Mouse (Mus musculus): Measurements from ENCODE around the gene Ccdc69. TPM values are rescaled to one million over a fixed set of nuclear protein-coding genes. Genes with fewer than 3 reads are reported as not detected.

Ccdc69 gene
- polyA plus RNA-seq, 1 experiment from 2014 or later = 25.1 TPM

- Histone ChIP-seq H3K4me2 (ENCODE audit: low read depth, low read length) (no peak overlapping the region), H3K9me3 (replicated peaks; ENCODE audit: control insufficient read depth, low read length) (0 out of 2 replicates have a peak, but pooled peaks cover 2% of the 10 kb centered on the region), H3K4me1 (ENCODE audit: control insufficient read depth, insufficient read depth, low read length) (peaks cover 16% of the 10 kb centered on the region), H3K4me3 (ENCODE audit: low read length) (no peak overlapping the region), H3K27ac (ENCODE audit: low read length) (peak overlapping the region; percentile 96), H3K36me3 (ENCODE audit: control insufficient read depth, insufficient read depth) (no peaks in the 10 kb centered on the region; the same call in 1 of the 2 replicates), H3K27me3 (ENCODE audit: control insufficient read depth, insufficient read depth, low read length) (no peaks in the 10 kb centered on the region), H3K9ac (ENCODE audit: low read length) (peak overlapping the region; percentile 50)
- 17% methylated on average over 5 of the region's 5 CpGs for WGBS
- ATAC-seq (replicated peaks; ENCODE audit: extremely low read depth, insufficient read depth, low FRiP score) = peak; percentile 96
Observed at GRCm38 (mm10) chr11:55085396-55085795, 7.5 kb upstream of the Ccdc69 start.

- no peak for ATAC-seq (replicated peaks; ENCODE audit: extremely low read depth, insufficient read depth, low FRiP score)
- peaks cover 16% of the 10 kb centered on the region for H3K4me1 ChIP-seq (ENCODE audit: control insufficient read depth, insufficient read depth, low read length)
- peaks cover 2% of the 10 kb centered on the region; the same call in 1 of the 2 replicates for H3K9me3 ChIP-seq (replicated peaks; ENCODE audit: control insufficient read depth, low read length)
- H3K27me3 ChIP-seq (ENCODE audit: control insufficient read depth, insufficient read depth, low read length) = no peaks in the 10 kb centered on the region
- peak overlapping the region; percentile 50 for H3K9ac ChIP-seq (ENCODE audit: low read length)
- no peak overlapping the region for H3K4me3 ChIP-seq (ENCODE audit: low read length)
- H3K4me2 ChIP-seq (ENCODE audit: low read depth, low read length) = no peak overlapping the region
- WGBS = 51% methylated on average over 4 of the region's 4 CpGs
- peak overlapping the region; percentile 96 for H3K27ac ChIP-seq (ENCODE audit: low read length)
- no peaks in the 10 kb centered on the region; the same call in 1 of the 2 replicates for H3K36me3 ChIP-seq (ENCODE audit: control insufficient read depth, insufficient read depth)
Observed at GRCm38 (mm10) chr11:55084629-55085028, 6.7 kb upstream of the Ccdc69 start.

GRCm38 (mm10) chr11:55081206-55081605 is 3.3 kb upstream of the Ccdc69 start:
- 86% methylated on average over 9 of the region's 9 CpGs for WGBS

GRCm38 (mm10) chr11:55079180-55079579 is 1.2 kb upstream of the Ccdc69 start:
- H3K9me3 ChIP-seq (replicated peaks; ENCODE audit: control insufficient read depth, low read length) = peaks cover 2% of the 10 kb centered on the region; the same call in 1 of the 2 replicates
- WGBS = 66% methylated on average over 4 of the region's 4 CpGs
- no peaks in the 10 kb centered on the region for H3K27me3 ChIP-seq (ENCODE audit: control insufficient read depth, insufficient read depth, low read length)
- no peak for ATAC-seq (replicated peaks; ENCODE audit: extremely low read depth, insufficient read depth, low FRiP score)
- peaks cover 36% of the 10 kb centered on the region for H3K4me1 ChIP-seq (ENCODE audit: control insufficient read depth, insufficient read depth, low read length)
- H3K4me3 ChIP-seq (ENCODE audit: low read length) = no peak overlapping the region
- H3K9ac ChIP-seq (ENCODE audit: low read length) = peak overlapping the region; percentile 80; the same call in 1 of the 2 replicates
- no peak overlapping the region for H3K4me2 ChIP-seq (ENCODE audit: low read depth, low read length)
- no peaks in the 10 kb centered on the region; the same call in 1 of the 2 replicates for H3K36me3 ChIP-seq (ENCODE audit: control insufficient read depth, insufficient read depth)
- peak overlapping the region; percentile 94 for H3K27ac ChIP-seq (ENCODE audit: low read length)

More at GRCm38 (mm10) chr11:55081206-55081605, 3.3 kb upstream of the Ccdc69 start:
- no peak for ATAC-seq (replicated peaks; ENCODE audit: extremely low read depth, insufficient read depth, low FRiP score)
- no peak overlapping the region for H3K27ac ChIP-seq (ENCODE audit: low read length)
- H3K4me2 ChIP-seq (ENCODE audit: low read depth, low read length) = no peak overlapping the region
- H3K4me1 ChIP-seq (ENCODE audit: control insufficient read depth, insufficient read depth, low read length) = peaks cover 37% of the 10 kb centered on the region
- no peak overlapping the region for H3K4me3 ChIP-seq (ENCODE audit: low read length)
- no peak overlapping the region for H3K9ac ChIP-seq (ENCODE audit: low read length)
- H3K9me3 ChIP-seq (replicated peaks; ENCODE audit: control insufficient read depth, low read length) = peaks cover 2% of the 10 kb centered on the region; the same call in 1 of the 2 replicates
- no peaks in the 10 kb centered on the region; the same call in 1 of the 2 replicates for H3K36me3 ChIP-seq (ENCODE audit: control insufficient read depth, insufficient read depth)
- no peaks in the 10 kb centered on the region for H3K27me3 ChIP-seq (ENCODE audit: control insufficient read depth, insufficient read depth, low read length)

- Histone ChIP-seq H3K4me2 (ENCODE audit: low read depth, low read length) (peak overlapping the region; percentile 67), H3K4me3 (ENCODE audit: low read length) (peak overlapping the region; percentile 55), H3K36me3 (ENCODE audit: control insufficient read depth, insufficient read depth) (no peaks in the 10 kb centered on the region; the same call in 1 of the 2 replicates), H3K4me1 (ENCODE audit: control insufficient read depth, insufficient read depth, low read length) (peaks cover 36% of the 10 kb centered on the region), H3K27ac (ENCODE audit: low read length) (peak overlapping the region; percentile 94), H3K27me3 (ENCODE audit: control insufficient read depth, insufficient read depth, low read length) (no peaks in the 10 kb centered on the region), H3K9ac (ENCODE audit: low read length) (peak overlapping the region; percentile 80), H3K9me3 (replicated peaks; ENCODE audit: control insufficient read depth, low read length) (peaks cover 2% of the 10 kb centered on the region; the same call in 1 of the 2 replicates)
- 46% methylated on average over 3 of the region's 3 CpGs for WGBS
- ATAC-seq (replicated peaks; ENCODE audit: extremely low read depth, insufficient read depth, low FRiP score) = no peak
Observed at GRCm38 (mm10) chr11:55078502-55078901, 571 bp upstream of the Ccdc69 start.

- peaks cover 45% of the 10 kb centered on the region for H3K4me1 ChIP-seq (ENCODE audit: control insufficient read depth, insufficient read depth, low read length)
Observed at GRCm38 (mm10) chr11:55076234-55076633, 1.7 kb downstream of the Ccdc69 start.

GRCm38 (mm10) chr11:55075602-55076001 is 2.3 kb downstream of the Ccdc69 start:
- no peaks in the 10 kb centered on the region for H3K36me3 ChIP-seq (ENCODE audit: control insufficient read depth, insufficient read depth)
- H3K9ac ChIP-seq (ENCODE audit: low read length) = peak overlapping the region; percentile 39
- WGBS = 33% methylated on average over 2 of the region's 2 CpGs
- no peak overlapping the region for H3K4me3 ChIP-seq (ENCODE audit: low read length)
- H3K9me3 ChIP-seq (replicated peaks; ENCODE audit: control insufficient read depth, low read length) = no peaks in the 10 kb centered on the region; the same call in 1 of the 2 replicates
- H3K27ac ChIP-seq (ENCODE audit: low read length) = peak overlapping the region; percentile 94
- no peak for ATAC-seq (replicated peaks; ENCODE audit: extremely low read depth, insufficient read depth, low FRiP score)
- H3K4me1 ChIP-seq (ENCODE audit: control insufficient read depth, insufficient read depth, low read length) = peaks cover 45% of the 10 kb centered on the region
- peak overlapping the region; percentile 41 for H3K4me2 ChIP-seq (ENCODE audit: low read depth, low read length)
- H3K27me3 ChIP-seq (ENCODE audit: control insufficient read depth, insufficient read depth, low read length) = no peaks in the 10 kb centered on the region

More at GRCm38 (mm10) chr11:55076234-55076633, 1.7 kb downstream of the Ccdc69 start:
- peak overlapping the region; percentile 80 for H3K9ac ChIP-seq (ENCODE audit: low read length)
- ATAC-seq (replicated peaks; ENCODE audit: extremely low read depth, insufficient read depth, low FRiP score) = no peak
- H3K4me2 ChIP-seq (ENCODE audit: low read depth, low read length) = peak overlapping the region; percentile 67
- WGBS = 82% methylated on average over 5 of the region's 5 CpGs
- H3K27me3 ChIP-seq (ENCODE audit: control insufficient read depth, insufficient read depth, low read length) = no peaks in the 10 kb centered on the region
- H3K36me3 ChIP-seq (ENCODE audit: control insufficient read depth, insufficient read depth) = no peaks in the 10 kb centered on the region
- H3K27ac ChIP-seq (ENCODE audit: low read length) = peak overlapping the region; percentile 94
- H3K9me3 ChIP-seq (replicated peaks; ENCODE audit: control insufficient read depth, low read length) = no peaks in the 10 kb centered on the region; the same call in 1 of the 2 replicates
- 0 out of 2 replicates have a peak overlapping the region, but pooled peaks have one; percentile 55 for H3K4me3 ChIP-seq (ENCODE audit: low read length)

GRCm38 (mm10) chr11:55073191-55073590 is 4.7 kb downstream of the Ccdc69 start:
- Histone ChIP-seq H3K9ac (ENCODE audit: low read length) (peak overlapping the region; percentile 54; the same call in 1 of the 2 replicates), H3K9me3 (replicated peaks; ENCODE audit: control insufficient read depth, low read length) (no peaks in the 10 kb centered on the region), H3K27me3 (ENCODE audit: control insufficient read depth, insufficient read depth, low read length) (no peaks in the 10 kb centered on the region), H3K4me3 (ENCODE audit: low read length) (no peak overlapping the region), H3K36me3 (ENCODE audit: control insufficient read depth, insufficient read depth) (no peaks in the 10 kb centered on the region), H3K27ac (ENCODE audit: low read length) (peak overlapping the region; percentile 82), H3K4me2 (ENCODE audit: low read depth, low read length) (peak overlapping the region; percentile 19; the same call in 1 of the 2 replicates), H3K4me1 (ENCODE audit: control insufficient read depth, insufficient read depth, low read length) (peaks cover 46% of the 10 kb centered on the region)
- 49% methylated on average over 10 of the region's 10 CpGs for WGBS
- ATAC-seq (replicated peaks; ENCODE audit: extremely low read depth, insufficient read depth, low FRiP score) = no peak

GRCm38 (mm10) chr11:55072467-55072866 is 5.5 kb downstream of the Ccdc69 start:
- H3K4me1 ChIP-seq (ENCODE audit: control insufficient read depth, insufficient read depth, low read length) = peaks cover 44% of the 10 kb centered on the region
- no peaks in the 10 kb centered on the region for H3K9me3 ChIP-seq (replicated peaks; ENCODE audit: control insufficient read depth, low read length)
- H3K27me3 ChIP-seq (ENCODE audit: control insufficient read depth, insufficient read depth, low read length) = no peaks in the 10 kb centered on the region
- no peak for ATAC-seq (replicated peaks; ENCODE audit: extremely low read depth, insufficient read depth, low FRiP score)
- H3K4me3 ChIP-seq (ENCODE audit: low read length) = no peak overlapping the region
- no peak overlapping the region for H3K9ac ChIP-seq (ENCODE audit: low read length)
- WGBS = 82% methylated on average over 8 of the region's 8 CpGs
- H3K36me3 ChIP-seq (ENCODE audit: control insufficient read depth, insufficient read depth) = no peaks in the 10 kb centered on the region
- H3K4me2 ChIP-seq (ENCODE audit: low read depth, low read length) = no peak overlapping the region
- H3K27ac ChIP-seq (ENCODE audit: low read length) = peak overlapping the region; percentile 82

Measured in heart, embryonic 16.5 days (tissue).